Mouse (Mus musculus) testis, adult 2 months (tissue): ENCODE data around the gene Stard9.

Experiments
- CTCF ChIP-seq: fragments of 200-500 bp; IDR thresholded peaks from 2 replicates; pipeline ENCODE4 v1.5.1; 2012; ENCODE audit warnings: low read depth, mild to moderate bottlenecking, inconsistent platforms, low read length, moderate library complexity; ENCODE audit not compliant: control insufficient read depth, insufficient read depth, insufficient replicate concordance
- POLR2A ChIP-seq: fragments of 200-500 bp; IDR thresholded peaks from 2 replicates; pipeline ENCODE4 v1.6.1; 2012; ENCODE audit warnings: low read depth, mild to moderate bottlenecking, inconsistent platforms, low read length, moderate library complexity; ENCODE audit not compliant: control insufficient read depth

- TF ChIP-seq POLR2A (no peak), CTCF (no peak)
These were observed 17.9 kb downstream of the Stard9 start for GRCm38 (mm10) chr2:120646777-120647176.
